Mouse (Mus musculus) heart, postnatal 14 days (tissue): Measurements from ENCODE around the gene Rnd3. TPM values are rescaled to one million over a fixed set of nuclear protein-coding genes. Genes with fewer than 3 reads are reported as not detected.
A peak's percentile ranks its signal among the peaks of the same experiment; 100 is the strongest.

Experiments
- DNase-seq, 2 experiments: peaks; one replicate each; pipeline ENCODE4 v3.0.0; 2021 to 2022
- intact Hi-C: fragments of 180-260 bp; cut with DNase I; formaldehyde crosslinking; loops from one replicate; pipeline ENCODE4 v1.15.1; 2025
- long read RNA-seq, 2 experiments: library from polyadenylated mRNA; stranded (forward); transcript quantifications; one replicate each; pipeline ENCODE4 v2.0.0; 2021
- total RNA-seq, 2 experiments: library from RNA; stranded (reverse); gene quantifications; 2 replicates each; pipeline ENCODE4 v1.2.3; 2021

The Rnd3 gene
- 10 to 100 TPM; 21.0 to 23.3 TPM for total RNA-seq
- long read RNA-seq, experiment 1, transcript Rnd3-201 (5 exons, 2,828 nt) = major isoform, 48 of 49 reads
- long read RNA-seq, experiment 1, partial matches to known transcripts = 0 of 49 reads
- long read RNA-seq, experiment 1, other reads (novel, unspliced or antisense) = 1 of 49 reads
- long read RNA-seq, experiment 2, transcript Rnd3-201 (5 exons, 2,828 nt) = major isoform, 46 of 49 reads
- long read RNA-seq, experiment 2, partial matches to known transcripts = 2 of 49 reads
- long read RNA-seq, experiment 2, other reads (novel, unspliced or antisense) = 1 of 49 reads

GRCm38 (mm10) chr2:51148975-51149374, at the start of gene Rnd3:
Gene Rnd3 (minus strand): TSS chr2:51149111.
- peak; percentile 96 to 97 for DNase-seq
- intact Hi-C loops = loop anchor here (5.0 to 10.0 kb wide), 5 partner anchors 102 to 842 kb away; no protein-coding TSS in a partner anchor

GRCm38 (mm10) chr2:51192319-51192718, 43.4 kb upstream of the Rnd3 start:
- peak in 1 of 2 experiments; percentile 5 for DNase-seq
- intact Hi-C loops = no loop called here

GRCm38 (mm10) chr2:51185762-51186161, 36.9 kb upstream of the Rnd3 start:
- intact Hi-C loops = no loop called here
- no peak for DNase-seq

GRCm38 (mm10) chr2:51182990-51183389, 34.1 kb upstream of the Rnd3 start:
- intact Hi-C loops = no loop called here
- no peak for DNase-seq

GRCm38 (mm10) chr2:51181376-51181775, 32.5 kb upstream of the Rnd3 start:
- intact Hi-C loops = no loop called here

GRCm38 (mm10) chr2:51179096-51179495, 30.2 kb upstream of the Rnd3 start:
- DNase-seq = no peak
- intact Hi-C loops = no loop called here

More at GRCm38 (mm10) chr2:51181376-51181775, 32.5 kb upstream of the Rnd3 start:
- no peak for DNase-seq

GRCm38 (mm10) chr2:51177615-51178014, 28.7 kb upstream of the Rnd3 start:
- no peak for DNase-seq
- intact Hi-C loops = no loop called here

GRCm38 (mm10) chr2:51175276-51175675, 26.4 kb upstream of the Rnd3 start:
- intact Hi-C loops = no loop called here
- peak; percentile 1 to 4 for DNase-seq

- intact Hi-C loops = no loop called here
These were observed 12.2 kb upstream of the Rnd3 start for GRCm38 (mm10) chr2:51161110-51161509.

GRCm38 (mm10) chr2:51148454-51148853, 457 bp downstream of the Rnd3 start:
- peak; percentile 46 to 47 for DNase-seq
- intact Hi-C loops = loop anchor here (5.0 to 10.0 kb wide), 5 partner anchors 101 to 841 kb away; no protein-coding TSS in a partner anchor

More at GRCm38 (mm10) chr2:51161110-51161509, 12.2 kb upstream of the Rnd3 start:
- no peak for DNase-seq

- no peak for DNase-seq
These were observed 875 bp downstream of the Rnd3 start for GRCm38 (mm10) chr2:51148065-51148407.

GRCm38 (mm10) chr2:51147318-51148064, 1.4 kb downstream of the Rnd3 start:
- peak; percentile 83 to 85 for DNase-seq
- intact Hi-C loops = loop anchor here (5.0 to 10.0 kb wide), 5 partner anchors 100 to 840 kb away; no protein-coding TSS in a partner anchor

More at GRCm38 (mm10) chr2:51148065-51148407, 875 bp downstream of the Rnd3 start:
- intact Hi-C loops = loop anchor here (5.0 to 10.0 kb wide), 5 partner anchors 101 to 841 kb away; no protein-coding TSS in a partner anchor

- peak; percentile 82 for DNase-seq
- intact Hi-C loops = loop anchor here (5.0 to 10.0 kb wide), 5 partner anchors 100 to 840 kb away; no protein-coding TSS in a partner anchor
These were observed 2.0 kb downstream of the Rnd3 start for GRCm38 (mm10) chr2:51146871-51147317.

GRCm38 (mm10) chr2:51145838-51146470, 3.0 kb downstream of the Rnd3 start:
- intact Hi-C loops = loop anchor here (5.0 to 10.0 kb wide), 5 partner anchors 99 to 839 kb away; no protein-coding TSS in a partner anchor
- peak; percentile 51 to 76 for DNase-seq

GRCm38 (mm10) chr2:51144380-51145120, 4.4 kb downstream of the Rnd3 start:
- intact Hi-C loops = loop anchor here (5.0 to 10.0 kb wide), 5 partner anchors 97 to 837 kb away; no protein-coding TSS in a partner anchor

GRCm38 (mm10) chr2:51142422-51142821, 6.5 kb downstream of the Rnd3 start:
- DNase-seq = no peak
- intact Hi-C loops = loop anchor here (10.0 kb wide), 2 partner anchors 328 to 772 kb away; no protein-coding TSS in a partner anchor

More at GRCm38 (mm10) chr2:51144380-51145120, 4.4 kb downstream of the Rnd3 start:
- no peak for DNase-seq

GRCm38 (mm10) chr2:51141345-51141744, 7.6 kb downstream of the Rnd3 start:
- intact Hi-C loops = loop anchor here (10.0 kb wide), 2 partner anchors 327 to 773 kb away; no protein-coding TSS in a partner anchor
- no peak for DNase-seq

GRCm38 (mm10) chr2:51140486-51140885, 8.4 kb downstream of the Rnd3 start:
- intact Hi-C loops = loop anchor here (10.0 kb wide), 2 partner anchors 326 to 774 kb away; no protein-coding TSS in a partner anchor
- peak in 1 of 2 experiments; percentile 38 for DNase-seq

GRCm38 (mm10) chr2:51139912-51140446, 8.9 kb downstream of the Rnd3 start:
- intact Hi-C loops = loop anchor here (10.0 kb wide), 2 partner anchors 325 to 775 kb away; no protein-coding TSS in a partner anchor
- DNase-seq = no peak
